Mouse (Mus musculus): ENCODE measurements around the gene Cspg4. TPM values are rescaled to one million over a fixed set of nuclear protein-coding genes. Genes with fewer than 3 reads are reported as not detected.

The Cspg4 gene
- polyA plus RNA-seq, 1 experiment from 2014 or later, result 29.3 TPM

- H3K27ac ChIP-seq (ENCODE audit: low read length), result 0 out of 2 replicates have a peak overlapping the region, but pooled peaks have one; percentile 33
- ATAC-seq (replicated peaks; ENCODE audit: extremely low read depth, insufficient read depth, low FRiP score), result peak; percentile 41
- H3K9me3 ChIP-seq (replicated peaks; ENCODE audit: control insufficient read depth, low read length), result no peaks in the 10 kb centered on the region
- H3K4me2 ChIP-seq (ENCODE audit: low read depth, low read length), result no peak overlapping the region
- 36% methylated on average over 12 of the region's 12 CpGs for WGBS
- no peak overlapping the region for H3K4me3 ChIP-seq (ENCODE audit: low read length)
- H3K9ac ChIP-seq (ENCODE audit: low read length), result peak overlapping the region; percentile 2; the same call in 1 of the 2 replicates
- peaks cover 27% of the 10 kb centered on the region for H3K36me3 ChIP-seq (ENCODE audit: control insufficient read depth, insufficient read depth)
- peaks cover 16% of the 10 kb centered on the region for H3K4me1 ChIP-seq (ENCODE audit: control insufficient read depth, insufficient read depth, low read length)
- H3K27me3 ChIP-seq (ENCODE audit: control insufficient read depth, insufficient read depth, low read length), result no peaks in the 10 kb centered on the region
These were observed 26.7 kb downstream of the Cspg4 start for GRCm38 (mm10) chr9:56891517-56892011.

GRCm38 (mm10) chr9:56892111-56892510 is 27.3 kb downstream of the Cspg4 start:
- no peak for ATAC-seq (replicated peaks; ENCODE audit: extremely low read depth, insufficient read depth, low FRiP score)
- H3K9ac ChIP-seq (ENCODE audit: low read length), result peak overlapping the region; percentile 2; the same call in 1 of the 2 replicates
- H3K4me3 ChIP-seq (ENCODE audit: low read length), result no peak overlapping the region
- H3K4me1 ChIP-seq (ENCODE audit: control insufficient read depth, insufficient read depth, low read length), result peaks cover 16% of the 10 kb centered on the region
- H3K4me2 ChIP-seq (ENCODE audit: low read depth, low read length), result no peak overlapping the region
- 92% methylated on average over 10 of the region's 10 CpGs for WGBS
- no peaks in the 10 kb centered on the region for H3K9me3 ChIP-seq (replicated peaks; ENCODE audit: control insufficient read depth, low read length)
- H3K27ac ChIP-seq (ENCODE audit: low read length), result no peak overlapping the region
- peaks cover 26% of the 10 kb centered on the region for H3K36me3 ChIP-seq (ENCODE audit: control insufficient read depth, insufficient read depth)
- no peaks in the 10 kb centered on the region for H3K27me3 ChIP-seq (ENCODE audit: control insufficient read depth, insufficient read depth, low read length)

DNA sequence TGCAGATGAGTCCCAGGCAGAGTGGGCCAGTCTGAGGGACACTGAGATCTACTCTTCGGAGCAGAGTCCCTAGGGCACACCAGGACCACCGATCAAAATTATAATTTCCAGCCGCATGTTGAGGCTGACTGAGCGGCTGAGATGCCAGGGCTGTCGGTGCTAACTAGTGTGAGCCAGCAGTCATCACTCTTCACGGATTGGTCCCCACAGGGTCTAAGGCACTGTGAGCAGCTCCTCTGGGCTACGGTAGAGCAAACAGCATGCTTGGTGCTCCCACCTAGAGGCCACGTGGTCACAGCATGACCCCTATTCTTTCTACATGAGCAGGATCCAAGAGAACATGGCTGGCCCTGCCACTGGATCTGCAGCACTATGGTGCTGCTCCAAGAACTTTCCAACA is 28.5 kb downstream of the Cspg4 start:
- 69% methylated on average over 8 of the region's 8 CpGs for WGBS
- no peak overlapping the region for H3K4me3 ChIP-seq (ENCODE audit: low read length)
- peaks cover 24% of the 10 kb centered on the region for H3K36me3 ChIP-seq (ENCODE audit: control insufficient read depth, insufficient read depth)
- peak overlapping the region; percentile 18; the same call in 1 of the 2 replicates for H3K9ac ChIP-seq (ENCODE audit: low read length)
- ATAC-seq (replicated peaks; ENCODE audit: extremely low read depth, insufficient read depth, low FRiP score), result no peak
- no peak overlapping the region for H3K4me2 ChIP-seq (ENCODE audit: low read depth, low read length)
- peaks cover 16% of the 10 kb centered on the region for H3K4me1 ChIP-seq (ENCODE audit: control insufficient read depth, insufficient read depth, low read length)
- no peaks in the 10 kb centered on the region for H3K9me3 ChIP-seq (replicated peaks; ENCODE audit: control insufficient read depth, low read length)
- no peaks in the 10 kb centered on the region for H3K27me3 ChIP-seq (ENCODE audit: control insufficient read depth, insufficient read depth, low read length)
- H3K27ac ChIP-seq (ENCODE audit: low read length), result no peak overlapping the region

DNA sequence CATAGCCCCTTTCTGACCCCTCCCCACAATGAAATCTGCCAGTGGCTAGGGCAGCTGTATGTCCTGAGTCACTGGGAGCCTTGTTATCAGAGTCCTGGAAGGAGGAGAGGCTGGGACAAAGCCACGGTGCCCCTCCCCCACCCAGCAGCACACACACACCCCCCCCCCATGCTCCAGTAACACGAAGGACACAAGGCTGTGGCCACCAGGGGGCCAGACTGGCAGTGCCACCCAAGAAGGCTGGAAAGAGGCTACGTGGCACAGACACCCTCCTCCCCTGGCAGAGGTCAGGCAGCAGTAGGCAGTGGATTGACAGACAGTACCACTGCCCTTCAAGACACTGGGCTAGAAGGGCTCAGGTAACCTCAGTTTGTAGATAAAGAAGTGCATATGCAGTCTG is 29.2 kb downstream of the Cspg4 start:
- H3K4me1 ChIP-seq (ENCODE audit: control insufficient read depth, insufficient read depth, low read length), result peaks cover 16% of the 10 kb centered on the region
- H3K27me3 ChIP-seq (ENCODE audit: control insufficient read depth, insufficient read depth, low read length), result no peaks in the 10 kb centered on the region
- H3K4me2 ChIP-seq (ENCODE audit: low read depth, low read length), result no peak overlapping the region
- H3K9me3 ChIP-seq (replicated peaks; ENCODE audit: control insufficient read depth, low read length), result no peaks in the 10 kb centered on the region
- no peak overlapping the region for H3K4me3 ChIP-seq (ENCODE audit: low read length)
- H3K9ac ChIP-seq (ENCODE audit: low read length), result no peak overlapping the region; the same call in 1 of the 2 replicates
- ATAC-seq (replicated peaks; ENCODE audit: extremely low read depth, insufficient read depth, low FRiP score), result no peak; the same call in 1 of the 2 replicates
- 14% methylated on average over 3 of the region's 3 CpGs for WGBS
- H3K27ac ChIP-seq (ENCODE audit: low read length), result no peak overlapping the region
- peaks cover 17% of the 10 kb centered on the region for H3K36me3 ChIP-seq (ENCODE audit: control insufficient read depth, insufficient read depth)

DNA sequence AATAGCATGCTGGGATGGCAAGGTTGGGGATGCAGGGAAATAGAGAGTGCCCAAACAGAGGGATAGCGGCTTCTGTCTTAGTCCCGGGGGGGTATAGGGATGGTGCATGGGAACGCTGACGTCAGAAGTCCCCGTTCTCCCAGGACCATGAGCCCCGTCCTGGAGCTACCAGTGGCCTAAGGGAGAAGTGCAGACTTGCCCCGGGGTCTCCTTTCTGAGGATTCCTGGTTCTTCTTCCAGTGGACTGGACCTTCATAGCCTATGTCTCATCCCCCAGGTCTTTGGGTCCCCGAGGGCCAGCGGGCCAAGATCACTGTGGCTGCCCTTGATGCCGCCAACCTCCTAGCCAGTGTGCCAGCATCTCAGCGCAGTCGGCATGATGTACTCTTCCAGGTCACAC is 31.9 kb downstream of the Cspg4 start:
- 88% methylated on average over 12 of the region's 12 CpGs for WGBS
- peaks cover 20% of the 10 kb centered on the region for H3K4me1 ChIP-seq (ENCODE audit: control insufficient read depth, insufficient read depth, low read length)

DNA sequence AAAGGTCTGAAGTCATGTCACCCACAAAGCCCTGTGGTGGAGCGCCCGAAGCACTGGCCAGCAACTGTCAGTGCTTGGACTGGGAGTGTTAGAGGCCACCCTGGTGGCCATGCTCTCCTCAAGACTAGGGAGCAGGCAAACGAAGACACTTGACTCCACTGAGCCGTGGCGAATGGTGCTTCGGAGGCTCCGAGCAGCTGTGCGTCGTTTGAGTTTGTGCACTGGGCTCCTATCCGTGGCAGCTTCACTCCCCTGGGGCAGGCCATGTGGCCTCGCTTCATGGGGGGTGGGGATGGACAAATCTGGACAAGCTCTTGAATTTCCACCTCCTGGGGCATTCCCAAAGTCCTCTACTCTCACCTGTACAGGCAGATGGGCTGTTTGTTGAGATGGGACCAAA is 34.6 kb downstream of the Cspg4 start:
- no peak for ATAC-seq (replicated peaks; ENCODE audit: extremely low read depth, insufficient read depth, low FRiP score)
- Histone ChIP-seq H3K27me3 (ENCODE audit: control insufficient read depth, insufficient read depth, low read length) (no peaks in the 10 kb centered on the region), H3K4me3 (ENCODE audit: low read length) (no peak overlapping the region), H3K9ac (ENCODE audit: low read length) (no peak overlapping the region), H3K36me3 (ENCODE audit: control insufficient read depth, insufficient read depth) (no peaks in the 10 kb centered on the region), H3K27ac (ENCODE audit: low read length) (no peak overlapping the region), H3K4me2 (ENCODE audit: low read depth, low read length) (no peak overlapping the region), H3K9me3 (replicated peaks; ENCODE audit: control insufficient read depth, low read length) (no peaks in the 10 kb centered on the region), H3K4me1 (ENCODE audit: control insufficient read depth, insufficient read depth, low read length) (peaks cover 10% of the 10 kb centered on the region)
- 78% methylated on average over 11 of the region's 11 CpGs for WGBS

More for the DNA sequence above, 31.9 kb downstream of the Cspg4 start:
- Histone ChIP-seq H3K4me2 (ENCODE audit: low read depth, low read length) (no peak overlapping the region), H3K9me3 (replicated peaks; ENCODE audit: control insufficient read depth, low read length) (no peaks in the 10 kb centered on the region), H3K4me3 (ENCODE audit: low read length) (no peak overlapping the region), H3K27me3 (ENCODE audit: control insufficient read depth, insufficient read depth, low read length) (no peaks in the 10 kb centered on the region), H3K36me3 (ENCODE audit: control insufficient read depth, insufficient read depth) (peaks cover 11% of the 10 kb centered on the region; the same call in 1 of the 2 replicates), H3K27ac (ENCODE audit: low read length) (no peak overlapping the region), H3K9ac (ENCODE audit: low read length) (no peak overlapping the region)
- ATAC-seq (replicated peaks; ENCODE audit: extremely low read depth, insufficient read depth, low FRiP score), result no peak

DNA sequence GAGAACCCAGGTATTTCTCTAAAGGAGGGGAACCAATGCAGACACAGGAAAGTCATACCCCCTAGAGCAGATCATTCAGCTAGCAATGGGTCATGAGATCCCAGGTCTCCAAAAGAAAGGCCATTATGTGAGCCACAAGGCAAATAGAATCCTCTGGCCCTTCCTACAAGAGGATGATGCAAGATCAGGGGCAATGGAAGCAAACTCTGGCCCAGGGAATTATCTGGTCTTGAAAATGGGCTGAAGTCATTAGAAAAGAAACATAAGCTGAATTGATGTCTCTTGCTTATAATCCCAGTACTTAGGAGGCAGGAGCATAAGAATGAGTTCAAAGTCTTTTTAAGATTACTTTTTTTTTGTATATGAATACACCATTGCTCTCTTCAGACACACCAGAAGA is 35.2 kb downstream of the Cspg4 start:
- H3K4me2 ChIP-seq (ENCODE audit: low read depth, low read length), result no peak overlapping the region
- no peak overlapping the region for H3K4me3 ChIP-seq (ENCODE audit: low read length)
- no peak overlapping the region for H3K27ac ChIP-seq (ENCODE audit: low read length)
- H3K36me3 ChIP-seq (ENCODE audit: control insufficient read depth, insufficient read depth), result no peaks in the 10 kb centered on the region
- no peaks in the 10 kb centered on the region for H3K9me3 ChIP-seq (replicated peaks; ENCODE audit: control insufficient read depth, low read length)
- no peak for ATAC-seq (replicated peaks; ENCODE audit: extremely low read depth, insufficient read depth, low FRiP score)
- peaks cover 10% of the 10 kb centered on the region for H3K4me1 ChIP-seq (ENCODE audit: control insufficient read depth, insufficient read depth, low read length)
- no peak overlapping the region for H3K9ac ChIP-seq (ENCODE audit: low read length)
- no peaks in the 10 kb centered on the region for H3K27me3 ChIP-seq (ENCODE audit: control insufficient read depth, insufficient read depth, low read length)

DNA sequence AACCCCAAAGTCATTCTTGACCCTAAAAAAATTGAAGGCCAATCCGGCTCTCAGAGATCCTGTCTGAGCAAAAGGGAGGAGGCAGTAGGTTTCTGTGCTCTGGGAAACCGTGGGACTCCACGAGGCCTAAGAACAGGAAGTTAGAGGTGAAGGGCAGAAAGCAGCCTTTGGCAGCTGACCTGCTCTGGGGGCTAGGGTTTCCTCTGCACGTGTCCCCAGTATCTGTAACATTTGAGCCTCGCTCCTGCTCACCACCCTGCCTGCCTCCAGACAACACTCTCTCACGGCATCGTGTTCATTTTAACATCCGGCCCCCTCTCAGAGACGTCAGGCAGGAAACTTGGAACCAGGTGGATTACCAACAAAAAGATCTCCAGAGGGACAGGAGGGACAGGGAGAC is 35.7 kb downstream of the Cspg4 start:
- Histone ChIP-seq H3K27me3 (ENCODE audit: control insufficient read depth, insufficient read depth, low read length) (no peaks in the 10 kb centered on the region), H3K9me3 (replicated peaks; ENCODE audit: control insufficient read depth, low read length) (no peaks in the 10 kb centered on the region), H3K9ac (ENCODE audit: low read length) (no peak overlapping the region), H3K36me3 (ENCODE audit: control insufficient read depth, insufficient read depth) (no peaks in the 10 kb centered on the region), H3K4me2 (ENCODE audit: low read depth, low read length) (no peak overlapping the region), H3K27ac (ENCODE audit: low read length) (no peak overlapping the region), H3K4me1 (ENCODE audit: control insufficient read depth, insufficient read depth, low read length) (peaks cover 10% of the 10 kb centered on the region), H3K4me3 (ENCODE audit: low read length) (no peak overlapping the region)
- 20% methylated on average over 9 of the region's 9 CpGs for WGBS
- peak; percentile 47; the same call in 1 of the 2 replicates for ATAC-seq (replicated peaks; ENCODE audit: extremely low read depth, insufficient read depth, low FRiP score)

GRCm38 (mm10) chr9:56901187-56901586 is 36.4 kb downstream of the Cspg4 start:
- H3K36me3 ChIP-seq (ENCODE audit: control insufficient read depth, insufficient read depth), result no peaks in the 10 kb centered on the region
- peak overlapping the region; percentile 18; the same call in 1 of the 2 replicates for H3K27ac ChIP-seq (ENCODE audit: low read length)
- H3K27me3 ChIP-seq (ENCODE audit: control insufficient read depth, insufficient read depth, low read length), result no peaks in the 10 kb centered on the region
- no peak overlapping the region for H3K4me3 ChIP-seq (ENCODE audit: low read length)
- H3K9ac ChIP-seq (ENCODE audit: low read length), result no peak overlapping the region
- H3K4me1 ChIP-seq (ENCODE audit: control insufficient read depth, insufficient read depth, low read length), result peaks cover 10% of the 10 kb centered on the region
- 42% methylated on average over 8 of the region's 8 CpGs for WGBS
- H3K4me2 ChIP-seq (ENCODE audit: low read depth, low read length), result no peak overlapping the region
- no peaks in the 10 kb centered on the region for H3K9me3 ChIP-seq (replicated peaks; ENCODE audit: control insufficient read depth, low read length)
- no peak for ATAC-seq (replicated peaks; ENCODE audit: extremely low read depth, insufficient read depth, low FRiP score)
